Mouse (Mus musculus): ENCODE results near the gene Fbxl17.

The Fbxl17 gene

GRCm38 (mm10) chr17:63209151-63209550, 290.7 kb downstream of the Fbxl17 start:
- no peak for DNase-seq (ENCODE audit: low spot score in 2 of 2)

- no peak for DNase-seq (ENCODE audit: low spot score in 2 of 2)
Measured at GRCm38 (mm10) chr17:63208346-63208745, 291.5 kb downstream of the Fbxl17 start.

- DNase-seq (ENCODE audit: low spot score in 2 of 2), result no peak
Measured at GRCm38 (mm10) chr17:63207714-63208113, 292.1 kb downstream of the Fbxl17 start.

GRCm38 (mm10) chr17:63205316-63205715, 294.5 kb downstream of the Fbxl17 start:
- DNase-seq (ENCODE audit: low spot score in 2 of 2), result no peak

GRCm38 (mm10) chr17:63203582-63204190, 296.1 kb downstream of the Fbxl17 start:
- no peak for DNase-seq (ENCODE audit: low spot score in 2 of 2)

- no peak for DNase-seq (ENCODE audit: low spot score in 2 of 2)
Measured at GRCm38 (mm10) chr17:63198703-63199102, 301.1 kb downstream of the Fbxl17 start.

GRCm38 (mm10) chr17:63195496-63195895, 304.3 kb downstream of the Fbxl17 start:
- DNase-seq (ENCODE audit: low spot score in 2 of 2), result no peak

GRCm38 (mm10) chr17:63193196-63193595, 306.6 kb downstream of the Fbxl17 start:
- no peak for DNase-seq (ENCODE audit: low spot score in 2 of 2)

GRCm38 (mm10) chr17:63191345-63191744, 308.5 kb downstream of the Fbxl17 start:
- no peak for DNase-seq (ENCODE audit: low spot score in 2 of 2)

GRCm38 (mm10) chr17:63189274-63189673, 310.5 kb downstream of the Fbxl17 start:
- DNase-seq (ENCODE audit: low spot score in 2 of 2), result no peak

- DNase-seq (ENCODE audit: low spot score in 2 of 2), result no peak
Measured at GRCm38 (mm10) chr17:63185531-63185930, 314.3 kb downstream of the Fbxl17 start.

- no peak for DNase-seq (ENCODE audit: low spot score in 2 of 2)
Measured at GRCm38 (mm10) chr17:63184844-63185504, 314.8 kb downstream of the Fbxl17 start.

- DNase-seq (ENCODE audit: low spot score in 2 of 2), result no peak
Measured at GRCm38 (mm10) chr17:63183431-63183830, 316.4 kb downstream of the Fbxl17 start.

- DNase-seq (ENCODE audit: low spot score in 2 of 2), result no peak
Measured at GRCm38 (mm10) chr17:63181661-63182060, 318.2 kb downstream of the Fbxl17 start.

GRCm38 (mm10) chr17:63180042-63180441, 319.8 kb downstream of the Fbxl17 start:
- DNase-seq (ENCODE audit: low spot score in 2 of 2), result no peak

- DNase-seq (ENCODE audit: low spot score in 2 of 2), result no peak
Measured at GRCm38 (mm10) chr17:63178331-63178730, 321.5 kb downstream of the Fbxl17 start.

GRCm38 (mm10) chr17:63176411-63176810, 323.4 kb downstream of the Fbxl17 start:
- no peak for DNase-seq (ENCODE audit: low spot score in 2 of 2)

- no peak for DNase-seq (ENCODE audit: low spot score in 2 of 2)
Measured at GRCm38 (mm10) chr17:63172697-63173096, 327.1 kb downstream of the Fbxl17 start.

GRCm38 (mm10) chr17:63171890-63172491, 327.8 kb downstream of the Fbxl17 start:
- no peak for DNase-seq (ENCODE audit: low spot score in 2 of 2)

- no peak for DNase-seq (ENCODE audit: low spot score in 2 of 2)
Measured at GRCm38 (mm10) chr17:63171264-63171663, 328.6 kb downstream of the Fbxl17 start.

- DNase-seq (ENCODE audit: low spot score in 2 of 2), result no peak
Measured at GRCm38 (mm10) chr17:63168019-63168788, 331.6 kb downstream of the Fbxl17 start.

- DNase-seq (ENCODE audit: low spot score in 2 of 2), result no peak
Measured at GRCm38 (mm10) chr17:63167248-63167647, 332.6 kb downstream of the Fbxl17 start.
